Mouse (Mus musculus) kidney, postnatal 0 days (tissue): ENCODE measurements around the gene Ptpn3. TPM values are rescaled to one million over a fixed set of nuclear protein-coding genes. Genes with fewer than 3 reads are reported as not detected.
A peak's percentile ranks its signal among the peaks of the same experiment; 100 is the strongest.
"Not testable (repeated sequence)": the region's sequence is repeated elsewhere in the genome, so short reads cannot be mapped to it uniquely, and the experiment has no call there.

Source experiments
- ATAC-seq: fragments of 200-750 bp; cut with Nextera tagmentation; replicated peaks from 2 replicates; pipeline ENCODE4 v1.8.0; 2017; ENCODE audit warnings: low read depth, moderate number of reproducible peaks, moderate TSS enrichment, moderate library complexity; ENCODE audit not compliant: low FRiP score
- DNase-seq: peaks from one replicate; pipeline ENCODE4 v3.0.0-alpha.2; 2016; ENCODE audit warnings: low spot score
- H3K27ac ChIP-seq: fragments of 300-500 bp; sonication (generic); 2 replicates; pipeline ENCODE4 v1.5.1; 2014; ENCODE audit warnings: mild to moderate bottlenecking
- H3K27me3 ChIP-seq: fragments of 300-500 bp; sonication (generic); 2 replicates; pipeline ENCODE4 v1.6.1; 2014; ENCODE audit warnings: low read length, mixed read lengths; ENCODE audit not compliant: insufficient read depth
- H3K36me3 ChIP-seq: fragments of 300-500 bp; sonication (generic); 2 replicates; pipeline ENCODE4 v1.6.1; 2014; ENCODE audit warnings: low read length, mixed read lengths; ENCODE audit not compliant: insufficient read depth
- H3K4me1 ChIP-seq: fragments of 300-500 bp; sonication (generic); replicated peaks from 2 replicates; pipeline ENCODE4 v1.6.1; 2014; ENCODE audit warnings: antibody characterized with exemption, low read length, mixed read lengths; ENCODE audit not compliant: insufficient read depth
- H3K4me2 ChIP-seq: fragments of 300-500 bp; sonication (generic); 2 replicates; pipeline ENCODE4 v1.6.1; 2014; ENCODE audit warnings: mild to moderate bottlenecking, low read length, moderate library complexity, mixed read lengths
- H3K4me3 ChIP-seq: fragments of 300-500 bp; sonication (generic); replicated peaks from 2 replicates; pipeline ENCODE4 v1.5.1; 2014; ENCODE audit warnings: low read depth, low read length
- H3K9ac ChIP-seq: fragments of 300-500 bp; sonication (generic); 2 replicates; pipeline ENCODE4 v1.6.1; 2014; ENCODE audit warnings: low read depth, low read length
- H3K9me3 ChIP-seq: fragments of 300-500 bp; sonication (generic); replicated peaks from 2 replicates; pipeline ENCODE4 v1.6.1; 2016; ENCODE audit warnings: low read length, inconsistent platforms, mixed read lengths
- CTCF ChIP-seq: IDR thresholded peaks from 2 replicates; pipeline ENCODE4 v1.5.1; 2016; ENCODE audit warnings: antibody characterized with exemption, low read depth, mild to moderate bottlenecking, moderate library complexity
- WGBS: fragments of 180-500 bp; shearing (Covaris S2); extraction: QIAGEN DNeasy Blood & Tissue Kit; methylation state at CpG from one replicate; pipeline ENCODE4 v1.1.7; 2014; 5-methylcytosine and 5-hydroxymethylcytosine counted together
- polyA plus RNA-seq: library from polyadenylated mRNA; unstranded; fragments of >200 nt; fragmentation: Nextera tagmentation; extraction: Ambion mirVana; gene quantifications from 2 replicates; pipeline ENCODE4 v1.2.1, GENCODE M21; 2015

Gene Ptpn3
- polyA plus RNA-seq, 1 experiment from 2014 or later = 7.7 TPM

GRCm38 (mm10) chr4:57204780-57205179 is 96.9 kb downstream of the Ptpn3 start:
- Histone ChIP-seq H3K27ac (no peak overlapping the region), H3K9me3 (no peaks in the 10 kb centered on the region), H3K4me1 (no peaks in the 10 kb centered on the region), H3K4me3 (no peak overlapping the region), H3K4me2 (no peak overlapping the region), H3K27me3 (no peaks in the 10 kb centered on the region), H3K9ac (no peak overlapping the region), H3K36me3 (0 out of 2 replicates have a peak, but pooled peaks cover 18% of the 10 kb centered on the region)
- WGBS = 78% methylated on average over 11 of the region's 11 CpGs
- DNase-seq (no peak), ATAC-seq (no peak)
- TF ChIP-seq CTCF = no peak

GRCm38 (mm10) chr4:57202660-57203361 is 98.8 kb downstream of the Ptpn3 start:
- WGBS = 38% methylated on average over 10 of the region's 10 CpGs
- no peaks in the 10 kb centered on the region for H3K9me3 ChIP-seq
- TF ChIP-seq CTCF = no peak; the same call in 1 of the 2 replicates
- H3K27ac ChIP-seq = no peak overlapping the region
- no peak for ATAC-seq
- H3K4me2 ChIP-seq = no peak overlapping the region
- H3K36me3 ChIP-seq = 0 out of 2 replicates have a peak, but pooled peaks cover 19% of the 10 kb centered on the region
- H3K4me3 ChIP-seq = no peak overlapping the region
- H3K9ac ChIP-seq = no peak overlapping the region
- H3K4me1 ChIP-seq = no peaks in the 10 kb centered on the region
- H3K27me3 ChIP-seq = no peaks in the 10 kb centered on the region
- DNase-seq = peak; percentile 52

GRCm38 (mm10) chr4:57202132-57202531 is 99.5 kb downstream of the Ptpn3 start:
- H3K36me3 ChIP-seq = 0 out of 2 replicates have a peak, but pooled peaks cover 19% of the 10 kb centered on the region
- no peak for TF ChIP-seq CTCF
- ATAC-seq = no peak
- H3K9me3 ChIP-seq = no peaks in the 10 kb centered on the region
- H3K9ac ChIP-seq = no peak overlapping the region
- no peaks in the 10 kb centered on the region for H3K4me1 ChIP-seq
- DNase-seq = peak; percentile 18
- H3K27me3 ChIP-seq = no peaks in the 10 kb centered on the region
- no peak overlapping the region for H3K4me3 ChIP-seq
- H3K27ac ChIP-seq = no peak overlapping the region
- WGBS = 25% methylated on average over 7 of the region's 7 CpGs
- H3K4me2 ChIP-seq = no peak overlapping the region

- no peak for TF ChIP-seq CTCF
- no peaks in the 10 kb centered on the region for H3K4me1 ChIP-seq
- 0 out of 2 replicates have a peak, but pooled peaks cover 23% of the 10 kb centered on the region for H3K36me3 ChIP-seq
- no peak overlapping the region for H3K9ac ChIP-seq
- H3K27me3 ChIP-seq = no peaks in the 10 kb centered on the region
- no peak overlapping the region for H3K27ac ChIP-seq
- DNase-seq = no peak
- WGBS = 90% methylated on average over 6 of the region's 6 CpGs
- no peak for ATAC-seq
- H3K4me3 ChIP-seq = no peak overlapping the region
- no peak overlapping the region for H3K4me2 ChIP-seq
- H3K9me3 ChIP-seq = no peaks in the 10 kb centered on the region
Measured at GRCm38 (mm10) chr4:57200661-57201060, 101.0 kb downstream of the Ptpn3 start.

GRCm38 (mm10) chr4:57198666-57199393 is 102.8 kb downstream of the Ptpn3 start:
- H3K9me3 ChIP-seq, H3K9ac ChIP-seq, H3K4me3 ChIP-seq, H3K4me1 ChIP-seq, DNase-seq, H3K4me2 ChIP-seq, H3K27me3 ChIP-seq, ATAC-seq, H3K27ac ChIP-seq: not testable (repeated sequence)
- H3K36me3 ChIP-seq = 0 out of 2 replicates have a peak, but pooled peaks cover 22% of the 10 kb centered on the region
- WGBS = 98% methylated on average over 20 of the region's 20 CpGs

- Histone ChIP-seq H3K27me3 (no peaks in the 10 kb centered on the region), H3K4me3 (no peak overlapping the region), H3K4me1 (0 out of 2 replicates have a peak, but pooled peaks cover under 1% of the 10 kb centered on the region), H3K27ac (no peak overlapping the region), H3K9me3 (no peaks in the 10 kb centered on the region), H3K4me2 (no peak overlapping the region), H3K36me3 (0 out of 2 replicates have a peak, but pooled peaks cover 7% of the 10 kb centered on the region), H3K9ac (no peak overlapping the region)
- WGBS = 73% methylated on average over 9 of the region's 9 CpGs
- ATAC-seq = no peak
- DNase-seq = no peak
- no peak for TF ChIP-seq CTCF
Measured at GRCm38 (mm10) chr4:57191543-57192283, 109.9 kb downstream of the Ptpn3 start.
